In the genomic region with DNA sequence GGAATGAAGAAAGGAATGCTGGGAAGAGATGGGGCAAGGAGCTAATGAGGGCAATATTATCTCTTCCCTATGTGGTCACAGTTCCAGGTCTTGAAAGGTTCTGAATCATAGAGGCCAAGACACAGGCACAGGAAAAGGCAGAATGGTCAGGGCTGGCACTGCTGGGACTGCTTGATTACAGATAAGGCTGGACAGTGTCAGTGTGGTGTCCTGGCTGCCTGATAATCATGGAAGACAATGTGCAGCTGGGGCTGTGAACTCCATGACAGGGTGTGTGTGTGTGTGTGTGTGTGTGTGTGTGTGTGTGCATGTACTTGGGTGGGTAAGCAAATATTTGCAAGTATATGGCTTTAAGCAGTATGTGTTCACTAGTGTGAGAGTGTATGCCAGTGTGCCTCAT, we compare ENCODE assay signal across 19 mouse cellular contexts. TPM values are rescaled to one million over a fixed set of nuclear protein-coding genes. Genes with fewer than 3 reads are reported as not detected.
"Had no signal": no experiment of that assay in that cellular context is flagged by ENCODE, and none has a peak within 500 bp of the region (broad histone marks: within the 10 kb centered on the region; RNA-seq: fewer than 3 reads in every experiment).

No protein-coding gene starts in this region.

- H3K4me2 ChIP-seq: liver, embryonic 11.5 days; lung, embryonic 14.5 days; midbrain, embryonic 11.5 days had no signal

- H3K27ac ChIP-seq: kidney, postnatal 0 days; layer of hippocampus, adult 2 months; macrophage had no signal

- DNase-seq: kidney, adult 2 months; kidney, postnatal 25 days; layer of hippocampus, adult 9-11 months; lung, embryonic 14.5 days; midbrain, embryonic 14.5 days; thymus, adult 18-20 months; thymus, postnatal 36 days had no signal

- H3K4me3 ChIP-seq: layer of hippocampus, adult 2 months had no signal

- ATAC-seq: lung, postnatal 0 days had no signal

- H3K9ac ChIP-seq: lung, embryonic 14.5 days had no signal

RNA-seq across cellular contexts. Expression of a gene that starts 17.0 kb away (rescaled TPM):
- total RNA-seq: layer of hippocampus, adult 2 months; layer of hippocampus, postnatal 25 days had no signal
- polyA plus RNA-seq: liver, embryonic 11.5 days; macrophage; midbrain, embryonic 11.5 days; neural tube, embryonic 11.5 days had no signal

RNA-seq across cellular contexts. Expression of a gene that starts 24.4 kb away (rescaled TPM):
- total RNA-seq: left cerebral cortex, postnatal 36 days; midbrain, postnatal 0 days had no signal
- polyA plus RNA-seq: kidney, embryonic 14.5 days; midbrain, embryonic 11.5 days; midbrain, embryonic 14.5 days; neural tube, embryonic 11.5 days; neural tube, embryonic 14.5 days had no signal
